Mouse (Mus musculus) intestine, embryonic 15.5 days (tissue): ENCODE results near the gene Gm49358. TPM values are rescaled to one million over a fixed set of nuclear protein-coding genes. Genes with fewer than 3 reads are reported as not detected.

Source experiments
- ATAC-seq: fragments of 200-750 bp; cut with Nextera tagmentation; 2 replicates; pipeline ENCODE4 v1.8.0; 2017; ENCODE audit warnings: moderate TSS enrichment, moderate library complexity
- H3K27ac ChIP-seq: fragments of 300-500 bp; sonication (generic); 2 replicates; pipeline ENCODE4 v1.5.1; 2015; ENCODE audit warnings: mild to moderate bottlenecking, inconsistent platforms
- H3K27me3 ChIP-seq: fragments of 300-500 bp; sonication (generic); replicated peaks from 2 replicates; pipeline ENCODE4 v1.6.1; 2015; ENCODE audit warnings: inconsistent platforms
- H3K36me3 ChIP-seq: fragments of 300-500 bp; sonication (generic); 2 replicates; pipeline ENCODE4 v1.6.1; 2015; ENCODE audit warnings: inconsistent platforms
- H3K4me1 ChIP-seq: fragments of 300-500 bp; sonication (generic); replicated peaks from 2 replicates; pipeline ENCODE4 v1.6.1; 2015; ENCODE audit warnings: inconsistent platforms
- H3K4me2 ChIP-seq: fragments of 300-500 bp; sonication (generic); replicated peaks from 2 replicates; pipeline ENCODE4 v1.6.1; 2015; ENCODE audit warnings: mild to moderate bottlenecking, inconsistent platforms
- H3K4me3 ChIP-seq: fragments of 300-500 bp; sonication (generic); replicated peaks from 2 replicates; pipeline ENCODE4 v1.5.1; 2015; ENCODE audit warnings: inconsistent platforms
- H3K9ac ChIP-seq: fragments of 300-500 bp; sonication (generic); 2 replicates; pipeline ENCODE4 v1.6.1; 2015; ENCODE audit warnings: inconsistent platforms
- H3K9me3 ChIP-seq: fragments of 300-500 bp; sonication (generic); 2 replicates; pipeline ENCODE4 v1.6.1; 2016; ENCODE audit warnings: inconsistent platforms
- WGBS: fragments of 180-500 bp; shearing (Covaris S2); methylation state at CpG from one replicate; pipeline ENCODE4 v1.1.7; 2015; 5-methylcytosine and 5-hydroxymethylcytosine counted together
- polyA plus RNA-seq: library from polyadenylated mRNA; unstranded; fragments of >200 nt; fragmentation: Nextera tagmentation; extraction: Ambion mirVana; gene quantifications from 2 replicates; pipeline ENCODE4 v1.2.1, GENCODE M21; 2015

The Gm49358 gene
- polyA plus RNA-seq, 1 experiment from 2014 or later = not detected

- H3K27me3 ChIP-seq = no peaks in the 10 kb centered on the region
- no peak overlapping the region for H3K4me3 ChIP-seq
- WGBS = 83% methylated on average over 6 of the region's 6 CpGs
- H3K4me1 ChIP-seq = no peaks in the 10 kb centered on the region
- H3K36me3 ChIP-seq = no peaks in the 10 kb centered on the region
- ATAC-seq = no peak
- H3K27ac ChIP-seq = no peak overlapping the region
- H3K9ac ChIP-seq = no peak overlapping the region
- no peaks in the 10 kb centered on the region for H3K9me3 ChIP-seq
- H3K4me2 ChIP-seq = no peak overlapping the region
Measured at GRCm38 (mm10) chr10:86852160-86852559, 88.4 kb downstream of the Gm49358 start.

- no peak overlapping the region for H3K9ac ChIP-seq
- no peak for ATAC-seq
- H3K4me3 ChIP-seq = no peak overlapping the region
- WGBS = 88% methylated on average over 3 of the region's 3 CpGs
- H3K4me1 ChIP-seq = no peaks in the 10 kb centered on the region
- no peaks in the 10 kb centered on the region for H3K36me3 ChIP-seq
- no peak overlapping the region for H3K4me2 ChIP-seq
- no peaks in the 10 kb centered on the region for H3K9me3 ChIP-seq
- no peak overlapping the region for H3K27ac ChIP-seq
- H3K27me3 ChIP-seq = no peaks in the 10 kb centered on the region
Measured at GRCm38 (mm10) chr10:86853433-86853832, 89.7 kb downstream of the Gm49358 start.

- no peak for ATAC-seq
- H3K9me3 ChIP-seq = no peaks in the 10 kb centered on the region
- no peak overlapping the region for H3K4me3 ChIP-seq
- no peak overlapping the region for H3K9ac ChIP-seq
- WGBS = 76% methylated on average over 4 of the region's 4 CpGs
- no peak overlapping the region for H3K4me2 ChIP-seq
- H3K27me3 ChIP-seq = no peaks in the 10 kb centered on the region
- no peaks in the 10 kb centered on the region for H3K4me1 ChIP-seq
- H3K36me3 ChIP-seq = no peaks in the 10 kb centered on the region
- H3K27ac ChIP-seq = no peak overlapping the region
Measured at GRCm38 (mm10) chr10:86860396-86860795, 96.6 kb downstream of the Gm49358 start.

GRCm38 (mm10) chr10:86862496-86862895 is 98.7 kb downstream of the Gm49358 start:
- ATAC-seq = no peak
- no peaks in the 10 kb centered on the region for H3K27me3 ChIP-seq
- no peaks in the 10 kb centered on the region for H3K4me1 ChIP-seq
- H3K4me2 ChIP-seq = no peak overlapping the region
- 86% methylated on average over 6 of the region's 6 CpGs for whole genome bisulfite sequencing
- H3K27ac ChIP-seq = no peak overlapping the region
- no peak overlapping the region for H3K9ac ChIP-seq
- no peaks in the 10 kb centered on the region for H3K36me3 ChIP-seq
- H3K9me3 ChIP-seq = no peaks in the 10 kb centered on the region
- H3K4me3 ChIP-seq = no peak overlapping the region

- H3K9me3 ChIP-seq = no peaks in the 10 kb centered on the region
- H3K4me1 ChIP-seq = no peaks in the 10 kb centered on the region
- no peaks in the 10 kb centered on the region for H3K27me3 ChIP-seq
- no peak overlapping the region for H3K27ac ChIP-seq
- no peak overlapping the region for H3K9ac ChIP-seq
- no peak for ATAC-seq
- H3K4me3 ChIP-seq = no peak overlapping the region
- H3K36me3 ChIP-seq = no peaks in the 10 kb centered on the region
- WGBS = 88% methylated on average over 6 of the region's 6 CpGs
- no peak overlapping the region for H3K4me2 ChIP-seq
Measured at GRCm38 (mm10) chr10:86863429-86863828, 99.7 kb downstream of the Gm49358 start.

GRCm38 (mm10) chr10:86872121-86872520 is 108.3 kb downstream of the Gm49358 start:
- no peak overlapping the region for H3K4me2 ChIP-seq
- no peaks in the 10 kb centered on the region for H3K36me3 ChIP-seq
- peak; percentile 39; the same call in 1 of the 2 replicates for ATAC-seq
- H3K4me3 ChIP-seq = no peak overlapping the region
- H3K27me3 ChIP-seq = no peaks in the 10 kb centered on the region
- WGBS = 54% methylated on average over 7 of the region's 7 CpGs
- H3K9ac ChIP-seq = no peak overlapping the region
- no peak overlapping the region for H3K27ac ChIP-seq
- no peaks in the 10 kb centered on the region for H3K9me3 ChIP-seq
- no peaks in the 10 kb centered on the region for H3K4me1 ChIP-seq

- no peaks in the 10 kb centered on the region for H3K27me3 ChIP-seq
- no peak overlapping the region for H3K4me3 ChIP-seq
- WGBS = 62% methylated on average over 5 of the region's 5 CpGs
- no peak overlapping the region for H3K27ac ChIP-seq
- no peaks in the 10 kb centered on the region for H3K9me3 ChIP-seq
- 0 out of 2 replicates have a peak, but pooled peaks have one; percentile 28 for ATAC-seq
- H3K4me1 ChIP-seq = no peaks in the 10 kb centered on the region
- no peak overlapping the region for H3K4me2 ChIP-seq
- H3K9ac ChIP-seq = no peak overlapping the region
- H3K36me3 ChIP-seq = no peaks in the 10 kb centered on the region
Measured at GRCm38 (mm10) chr10:86872591-86872990, 108.8 kb downstream of the Gm49358 start.

- Histone ChIP-seq H3K4me3 (no peak overlapping the region), H3K36me3 (no peaks in the 10 kb centered on the region), H3K9me3 (no peaks in the 10 kb centered on the region), H3K9ac (no peak overlapping the region), H3K4me1 (no peaks in the 10 kb centered on the region), H3K27me3 (no peaks in the 10 kb centered on the region), H3K27ac (no peak overlapping the region), H3K4me2 (no peak overlapping the region)
- 76% methylated on average over 7 of the region's 7 CpGs for WGBS
- no peak for ATAC-seq
Measured at GRCm38 (mm10) chr10:86878721-86879120, 114.9 kb downstream of the Gm49358 start.

- Histone ChIP-seq H3K4me1 (no peaks in the 10 kb centered on the region), H3K9ac (no peak overlapping the region), H3K4me2 (no peak overlapping the region), H3K27me3 (no peaks in the 10 kb centered on the region), H3K9me3 (no peaks in the 10 kb centered on the region), H3K4me3 (no peak overlapping the region), H3K36me3 (no peaks in the 10 kb centered on the region), H3K27ac (no peak overlapping the region)
- ATAC-seq = no peak
- WGBS = 67% methylated on average over 5 of the region's 5 CpGs
Measured at GRCm38 (mm10) chr10:86880071-86880806, 116.5 kb downstream of the Gm49358 start.

- no peak overlapping the region for H3K27ac ChIP-seq
- no peak overlapping the region for H3K9ac ChIP-seq
- no peaks in the 10 kb centered on the region for H3K9me3 ChIP-seq
- no peaks in the 10 kb centered on the region for H3K36me3 ChIP-seq
- no peak for ATAC-seq
- H3K4me3 ChIP-seq = no peak overlapping the region
- H3K4me1 ChIP-seq = no peaks in the 10 kb centered on the region
- H3K27me3 ChIP-seq = no peaks in the 10 kb centered on the region
- H3K4me2 ChIP-seq = no peak overlapping the region
Measured at GRCm38 (mm10) chr10:86881448-86881847, 117.7 kb downstream of the Gm49358 start.

Other genes with a start within 250 kb of the Gm49358 start
- gene Hsp90b1, start 58.5 kb upstream of the Gm49358 start, polyA plus RNA-seq = 754 and 764 TPM in 2 replicates
- 1.6 and 2.0 TPM in 2 replicates for gene Ttc41, start 58.2 kb upstream of the Gm49358 start, polyA plus RNA-seq
- 1.0 and 1.1 TPM in 2 replicates for gene Nt5dc3, start 15.0 kb downstream of the Gm49358 start, polyA plus RNA-seq
- 1.1 TPM in 2 replicates for gene Stab2, start 244.1 kb downstream of the Gm49358 start, polyA plus RNA-seq